Mouse (Mus musculus) erythroblast, adult 5-6 weeks (primary cell): ENCODE results near the gene Mcu. TPM values are rescaled to one million over a fixed set of nuclear protein-coding genes. Genes with fewer than 3 reads are reported as not detected.

ENCODE experiments used
- ATAC-seq: replicated peaks from 2 replicates; pipeline ENCODE4 v1.8.0; 2016; ENCODE audit warnings: moderate number of reproducible peaks, mild to moderate bottlenecking, moderate TSS enrichment, inconsistent platforms; ENCODE audit not compliant: poor library complexity, low FRiP score, severe bottlenecking
- total RNA-seq, 2 experiments: library from RNA; stranded (forward) in 1 of 2; stranded (reverse) in 1 of 2; fragments of 150-400 nt in 1 of 2; fragments of 200-764, 138-1000 nt in 1 of 2; gene quantifications; 2 replicates each; pipeline versions ENCODE4 v1.2.3 to v1.2.4; 2015 to 2017; ENCODE audit warnings: low replicate concordance in 2 of 2

Mcu gene
- total RNA-seq, 2 experiments from 2014 or later: 10.0 to 16.2 TPM

DNA sequence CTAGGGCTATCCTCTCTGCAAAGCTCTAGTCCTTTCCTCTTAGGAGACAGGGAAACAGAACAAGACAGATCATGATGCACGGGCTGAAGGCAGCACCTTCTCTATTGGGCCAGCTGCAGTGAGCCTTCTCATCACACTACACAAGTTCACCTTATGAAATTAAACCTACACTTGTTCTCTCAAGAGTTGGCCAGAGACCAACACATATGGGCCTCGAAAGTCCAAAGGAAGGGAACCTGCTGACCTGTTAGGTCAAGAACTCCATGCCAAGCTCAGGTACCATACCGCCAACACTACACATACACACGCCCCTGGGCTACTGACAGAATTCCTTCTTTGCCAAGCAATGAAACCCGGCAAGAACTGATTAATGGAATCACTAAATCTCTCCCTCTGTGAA lies 1.1 kb downstream of the Mcu start:
- ATAC-seq: no peak

DNA sequence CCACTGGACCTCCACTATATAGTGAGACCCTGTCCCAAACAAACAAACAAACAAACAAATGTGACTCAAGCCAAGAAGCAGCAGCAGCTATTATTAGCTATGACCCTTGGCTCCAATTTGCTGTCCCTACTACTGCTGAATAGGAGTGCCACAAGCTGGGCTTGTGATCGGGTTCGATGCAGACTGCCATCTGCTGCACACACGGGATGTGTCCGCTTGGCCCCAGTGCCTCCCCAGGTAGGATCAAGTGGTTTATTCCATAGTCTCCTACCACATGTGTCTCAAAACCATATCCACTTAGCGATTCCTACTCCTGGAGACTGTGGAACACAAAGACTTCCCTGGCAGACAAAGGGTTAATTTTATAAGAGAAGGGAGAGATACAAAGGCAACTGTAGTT lies 2.4 kb downstream of the Mcu start:
- no peak for ATAC-seq

GRCm38 (mm10) chr10:59613276-59613675 lies 3.2 kb downstream of the Mcu start:
- ATAC-seq: no peak

- ATAC-seq: peak; percentile 50
These were observed 11.5 kb downstream of the Mcu start for GRCm38 (mm10) chr10:59604879-59605464.

GRCm38 (mm10) chr10:59603843-59604242 lies 12.6 kb downstream of the Mcu start:
- ATAC-seq: no peak

DNA sequence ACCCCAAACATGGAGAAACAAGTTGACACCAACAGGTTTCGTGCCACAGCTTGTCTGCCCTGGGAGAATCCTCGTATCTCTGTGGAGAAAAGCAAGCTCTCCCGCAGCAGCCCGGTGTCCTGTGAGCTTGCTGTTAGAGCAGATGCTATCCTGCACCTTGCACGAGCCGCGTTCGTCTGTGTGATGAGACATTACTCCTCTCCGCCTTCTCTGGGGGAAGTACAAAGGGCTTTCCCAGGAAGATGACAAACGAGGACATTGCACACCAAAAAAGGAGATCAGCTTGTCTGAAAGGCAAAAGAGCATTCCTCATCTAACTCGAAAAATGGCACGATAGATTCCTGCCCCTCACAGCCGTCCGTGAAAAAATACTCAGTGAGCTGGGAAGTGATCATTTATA lies 13.6 kb downstream of the Mcu start:
- ATAC-seq: no peak

- ATAC-seq: no peak
These were observed 14.4 kb downstream of the Mcu start for GRCm38 (mm10) chr10:59602043-59602442.

DNA sequence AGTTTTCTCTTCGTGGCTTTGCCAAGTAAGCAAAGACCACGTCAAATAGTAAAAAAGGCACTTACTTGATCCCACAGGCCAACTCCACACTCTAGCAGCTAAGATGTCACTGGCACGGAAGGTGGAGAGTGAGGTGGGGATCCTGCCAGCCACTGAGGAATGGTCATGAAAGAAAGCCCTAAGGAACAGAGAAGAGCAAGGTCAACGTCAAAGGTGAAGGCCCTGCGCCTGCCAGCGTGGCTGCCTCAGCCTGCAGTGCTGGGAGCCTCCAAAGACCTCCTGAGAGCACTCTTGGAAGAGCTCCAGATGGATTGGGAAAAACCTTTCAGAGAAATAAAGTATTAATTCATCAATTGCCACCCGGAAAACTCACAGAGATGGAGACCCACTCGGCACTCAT lies 16.0 kb downstream of the Mcu start:
- no peak for ATAC-seq

DNA sequence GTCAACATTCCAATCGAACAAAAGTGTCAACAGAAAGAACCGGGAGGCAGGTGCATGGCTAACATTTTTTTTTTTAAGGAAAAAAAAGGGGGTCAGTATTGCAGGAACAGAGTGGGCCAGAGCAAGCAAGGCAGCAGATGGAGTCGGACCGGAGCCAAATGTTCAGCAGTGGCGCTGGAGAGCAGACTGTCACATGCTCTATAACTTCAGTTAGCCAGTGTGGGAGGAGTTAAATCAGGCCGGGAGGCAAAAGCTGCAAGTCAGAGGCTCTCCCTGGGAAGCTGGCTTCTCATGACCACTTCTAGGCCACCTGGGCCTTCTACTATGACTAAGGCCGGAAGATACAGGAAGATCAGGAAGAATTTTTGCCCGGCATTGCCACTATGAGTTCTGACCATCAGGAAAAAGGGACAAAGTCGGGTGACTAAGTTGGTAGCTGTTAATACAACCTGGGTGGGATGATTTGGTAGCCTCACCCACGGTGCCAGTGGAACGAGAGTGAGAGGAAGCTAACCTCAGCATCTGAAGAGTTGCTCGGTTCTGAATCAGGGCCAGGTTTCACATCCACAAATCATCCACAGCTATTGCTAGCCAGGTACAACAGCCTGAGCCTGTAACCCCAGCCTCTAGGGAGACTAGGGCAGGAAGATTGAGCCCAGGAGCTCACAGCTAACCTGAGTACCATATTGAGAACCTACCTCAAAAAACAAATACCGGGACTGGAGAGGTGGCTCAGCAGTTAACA lies 22.5 kb downstream of the Mcu start:
- ATAC-seq: no peak

DNA sequence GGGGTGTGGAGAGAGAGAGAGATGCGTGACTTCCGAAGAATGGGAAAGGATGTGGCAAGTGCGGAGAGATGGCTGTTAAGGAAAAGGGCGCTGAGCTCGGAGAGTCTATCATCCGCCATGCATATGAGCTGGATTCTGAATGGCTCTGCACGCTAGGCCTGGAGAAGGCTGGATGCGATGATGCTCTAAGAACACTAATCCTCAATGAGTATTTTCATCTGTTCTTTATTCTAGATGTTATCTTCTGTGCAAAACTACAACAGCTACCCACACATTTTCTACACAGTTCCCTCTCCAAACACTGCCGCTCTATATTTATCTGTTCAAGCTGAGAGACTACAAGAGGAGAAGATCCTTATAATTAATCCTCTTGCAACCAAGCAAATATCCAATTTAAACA lies 25.9 kb downstream of the Mcu start:
- no peak for ATAC-seq

- no peak for ATAC-seq
These were observed 26.6 kb downstream of the Mcu start for GRCm38 (mm10) chr10:59589856-59590255.

DNA sequence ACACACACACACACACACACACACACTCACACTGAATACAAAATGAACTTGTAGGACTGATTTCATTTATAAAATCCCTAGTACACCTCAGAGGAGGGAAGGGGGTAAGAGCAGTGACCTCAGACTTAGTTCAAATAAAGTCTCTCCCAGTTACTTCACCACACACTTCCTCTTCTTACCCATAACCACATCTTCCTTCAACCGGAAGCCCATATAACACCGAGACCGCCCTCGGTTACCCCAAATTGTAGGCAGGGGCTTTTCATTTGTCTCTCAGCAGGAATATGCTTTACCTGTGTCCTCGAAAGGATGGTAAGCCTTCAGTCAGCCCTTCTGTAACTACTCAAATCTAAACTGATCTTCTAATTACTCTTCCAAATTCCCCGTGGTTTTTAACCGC lies 27.1 kb downstream of the Mcu start:
- ATAC-seq: no peak

DNA sequence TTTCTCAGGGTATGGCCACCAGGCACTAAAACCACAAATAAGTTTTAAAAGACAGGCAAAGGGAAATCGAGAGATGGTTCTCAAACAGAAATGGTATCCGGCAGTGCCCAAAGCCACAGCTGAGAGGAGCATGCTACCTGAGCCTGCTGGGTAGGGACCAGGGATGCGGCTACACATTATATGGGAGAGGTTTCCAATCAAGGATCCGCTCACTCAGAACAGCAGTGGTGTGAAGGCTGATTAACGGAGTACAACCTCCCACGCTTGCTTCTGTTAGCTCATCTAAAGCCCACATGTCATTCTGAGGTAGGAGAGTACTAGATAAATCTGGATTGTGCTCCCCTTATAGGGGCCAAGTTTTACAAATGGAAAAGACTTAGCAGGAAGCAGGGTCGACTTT lies 28.4 kb downstream of the Mcu start:
- ATAC-seq: no peak

DNA sequence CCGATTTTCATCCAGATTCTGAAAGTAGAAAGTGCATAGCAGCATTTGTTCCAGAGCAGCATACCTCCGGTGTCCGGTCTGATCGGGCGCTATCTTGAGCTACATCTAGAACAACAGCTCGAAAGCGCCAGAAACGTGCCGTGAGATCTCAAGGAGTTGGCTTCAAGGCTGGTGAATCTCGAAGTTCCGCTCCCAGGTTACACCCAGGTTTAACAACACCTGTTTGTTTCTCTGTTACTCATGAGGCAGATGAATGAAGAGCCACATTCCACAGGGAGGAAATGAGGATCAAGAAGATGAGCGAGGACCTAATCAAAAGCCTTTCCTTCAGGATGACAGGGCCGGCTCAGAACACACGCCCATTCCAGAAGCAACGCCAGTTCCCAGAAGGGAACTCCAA lies 29.7 kb downstream of the Mcu start:
- no peak for ATAC-seq

DNA sequence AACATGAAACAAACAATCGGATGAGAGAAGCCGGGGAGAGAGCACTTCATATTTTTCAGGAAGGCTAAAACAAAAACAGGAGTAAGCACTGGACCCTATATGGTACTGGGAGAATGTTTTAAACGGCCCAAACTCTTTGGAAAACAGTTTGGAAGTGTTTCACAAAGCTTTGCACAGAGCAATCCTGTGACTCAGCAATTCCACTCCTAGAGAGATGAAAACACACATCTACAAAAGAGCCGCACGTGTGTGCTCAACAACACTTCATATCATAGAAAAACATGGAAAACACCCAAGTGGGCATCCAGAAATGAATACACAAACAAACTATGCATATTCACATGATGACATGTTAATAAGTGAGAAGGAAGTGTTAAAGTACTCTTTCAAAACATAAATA lies 30.9 kb downstream of the Mcu start:
- no peak for ATAC-seq

- no peak for ATAC-seq
These were observed 34.5 kb downstream of the Mcu start for GRCm38 (mm10) chr10:59581826-59582543.

DNA sequence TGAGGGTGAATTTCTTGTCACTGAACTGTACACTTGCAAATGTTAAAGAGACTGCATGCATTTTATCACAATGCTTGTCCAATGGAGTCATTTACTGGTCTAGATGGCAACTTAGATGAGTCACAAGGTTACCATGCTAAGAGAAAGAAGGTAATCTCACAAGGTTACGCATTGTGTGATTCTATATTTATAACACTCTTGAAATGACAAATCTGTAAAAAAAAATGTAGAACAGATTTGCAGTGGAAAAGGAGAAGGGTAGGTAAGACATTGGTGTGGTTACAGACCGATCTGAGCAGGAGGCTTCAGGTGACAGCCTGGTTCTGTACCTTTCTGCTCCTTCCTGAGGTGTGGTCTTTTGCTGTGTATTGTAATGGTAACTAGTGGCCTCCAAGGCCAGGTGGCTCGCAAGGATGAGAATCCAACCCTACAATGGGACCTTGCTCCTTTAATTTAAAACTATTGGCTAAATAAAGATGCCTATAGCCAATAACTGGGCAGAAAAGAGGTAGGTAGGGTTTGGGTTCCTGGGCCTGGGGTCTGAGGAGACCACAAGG lies 35.8 kb downstream of the Mcu start:
- no peak for ATAC-seq

GRCm38 (mm10) chr10:59579645-59580044 lies 36.8 kb downstream of the Mcu start:
- ATAC-seq: no peak

DNA sequence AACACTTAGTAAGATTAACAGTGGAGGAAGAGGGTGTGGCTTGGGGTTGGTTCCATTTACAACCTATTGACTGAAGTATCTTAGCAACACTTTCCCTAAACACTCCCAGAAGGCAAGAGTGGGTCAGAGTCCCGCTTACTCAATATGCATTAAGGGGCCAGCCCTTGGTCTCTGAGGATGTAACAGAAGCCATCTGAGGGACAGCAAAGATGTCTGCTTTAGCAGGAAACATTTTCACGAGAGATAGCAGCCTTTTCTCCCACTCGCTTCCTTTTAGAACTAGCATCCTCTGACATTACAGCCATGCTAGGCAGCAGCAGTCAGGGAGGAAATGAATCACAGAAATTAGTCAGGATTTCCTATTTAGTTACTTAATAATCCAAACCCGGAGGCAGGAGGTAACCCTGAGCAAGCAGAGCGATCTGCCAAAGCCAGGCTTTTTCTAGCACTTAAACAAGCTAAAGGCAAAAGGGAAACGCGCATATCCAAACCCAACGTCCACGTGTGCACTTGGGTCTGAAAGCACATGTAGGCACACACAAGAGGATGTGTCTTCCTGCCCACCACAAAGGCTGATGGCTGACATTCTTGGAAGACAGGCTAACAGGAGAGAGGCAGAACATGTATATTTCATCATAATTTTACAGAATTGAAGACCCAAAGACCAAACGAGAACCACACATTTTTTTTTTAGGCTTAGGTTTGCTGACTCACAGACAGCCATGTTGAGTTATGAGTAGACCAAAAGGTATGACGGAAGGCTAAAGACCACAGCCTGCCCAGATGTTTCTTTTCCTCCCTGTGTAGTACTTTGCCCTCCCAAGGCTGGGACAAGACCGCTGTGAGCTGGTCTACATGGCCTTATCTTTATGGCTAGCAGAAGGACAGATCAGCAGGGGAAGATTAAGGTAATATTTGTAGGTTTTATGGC lies 38.4 kb downstream of the Mcu start:
- peak; percentile 61 for ATAC-seq

DNA sequence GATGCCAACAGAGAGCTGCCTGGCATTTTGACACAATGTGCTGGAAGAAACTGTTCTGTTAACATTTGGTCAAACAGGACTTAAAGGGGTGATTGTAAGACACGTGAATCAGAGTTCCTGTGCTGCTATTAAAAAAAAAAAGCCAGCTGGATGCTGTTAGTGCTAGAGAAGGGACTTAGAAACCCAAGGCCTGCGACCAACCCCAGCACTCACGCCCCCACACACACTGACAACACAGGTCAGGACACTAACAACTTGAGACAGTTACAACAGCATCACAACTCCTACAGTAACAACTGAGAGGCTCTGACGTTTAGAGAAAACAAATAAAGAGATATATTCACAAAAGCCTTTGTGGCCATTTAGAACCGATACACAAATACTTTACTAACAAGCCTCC lies 40.2 kb downstream of the Mcu start:
- ATAC-seq: no peak
